Mouse (Mus musculus) liver, embryonic 14.5 days (tissue): ENCODE results near the gene Spag17. TPM values are rescaled to one million over a fixed set of nuclear protein-coding genes. Genes with fewer than 3 reads are reported as not detected.

ENCODE experiments used
- ATAC-seq: fragments of 200-750 bp; cut with Nextera tagmentation; 2 replicates; pipeline ENCODE4 v1.8.0; 2017; ENCODE audit warnings: moderate number of reproducible peaks, mild to moderate bottlenecking, moderate library complexity; ENCODE audit not compliant: insufficient read depth
- DNase-seq, 3 experiments: peaks; one replicate each; pipeline ENCODE4 v3.0.0-alpha.2; 2012 to 2013; ENCODE audit warnings: low read depth in 3 of 3, low spot score in 3 of 3
- H3K27ac ChIP-seq: fragments of 300-500 bp; sonication (generic); 2 replicates; pipeline ENCODE4 v1.5.1; 2014; ENCODE audit warnings: moderate library complexity, mild to moderate bottlenecking, control low read depth, inconsistent platforms
- H3K27me3 ChIP-seq: fragments of 300-500 bp; sonication (generic); 2 replicates; pipeline ENCODE4 v1.6.1; 2014; ENCODE audit warnings: mild to moderate bottlenecking, low read length, moderate library complexity; ENCODE audit not compliant: control insufficient read depth, insufficient read depth
- H3K36me3 ChIP-seq: fragments of 300-500 bp; sonication (generic); replicated peaks from 2 replicates; pipeline ENCODE4 v1.6.1; 2014; ENCODE audit warnings: low read depth; ENCODE audit not compliant: control insufficient read depth, insufficient read depth
- H3K4me1 ChIP-seq, 2 experiments: fragments of 200-500 bp in 1 of 2; fragments of 300-500 bp in 1 of 2; sonication (generic) in 1 of 2; replicated peaks; 2 replicates each; pipeline ENCODE4 v1.6.1; 2012 to 2014; ENCODE audit warnings: antibody characterized with exemption in 1 of 2, inconsistent platforms in 1 of 2, low read length in 1 of 2; ENCODE audit not compliant: control insufficient read depth in 2 of 2, insufficient read depth in 2 of 2
- H3K4me2 ChIP-seq: fragments of 300-500 bp; sonication (generic); 2 replicates; pipeline ENCODE4 v1.6.1; 2014; ENCODE audit warnings: low read depth, mild to moderate bottlenecking, control low read depth, moderate library complexity
- H3K4me3 ChIP-seq, 2 experiments: fragments of 200-500 bp in 1 of 2; fragments of 300-500 bp in 1 of 2; sonication (generic) in 1 of 2; 2 replicates each; pipeline ENCODE4 v1.5.1; 2012 to 2014; ENCODE audit warnings: low read depth in 2 of 2, low read length in 2 of 2, mild to moderate bottlenecking in 2 of 2, control low read depth in 1 of 2, inconsistent platforms in 1 of 2, moderate library complexity in 1 of 2; ENCODE audit not compliant: insufficient read depth in 1 of 2
- H3K9ac ChIP-seq: fragments of 300-500 bp; sonication (generic); replicated peaks from 2 replicates; pipeline ENCODE4 v1.6.1; 2014; ENCODE audit warnings: mild to moderate bottlenecking, control low read depth, moderate library complexity
- H3K9me3 ChIP-seq: fragments of 300-500 bp; sonication (generic); 2 replicates; pipeline ENCODE4 v1.6.1; 2016; ENCODE audit warnings: low read length, mixed read lengths; ENCODE audit not compliant: control insufficient read depth
- CTCF ChIP-seq: IDR thresholded peaks from 2 replicates; pipeline ENCODE4 v1.5.1; 2016; ENCODE audit warnings: antibody characterized with exemption, low read depth, control low read depth
- EP300 ChIP-seq: IDR thresholded peaks from 2 replicates; pipeline ENCODE4 v1.6.1; 2016; ENCODE audit warnings: antibody characterized with exemption, low read depth
- WGBS: fragments of 180-500 bp; shearing (Covaris S2); extraction: QIAGEN DNeasy Blood & Tissue Kit; methylation state at CpG from one replicate; pipeline ENCODE4 v1.1.7; 2014; ENCODE audit not compliant: insufficient replicate concordance; 5-methylcytosine and 5-hydroxymethylcytosine counted together
- polyA plus RNA-seq, 2 experiments: library from polyadenylated mRNA; depleted of rRNA in 1 of 2; stranded (reverse) in 1 of 2; unstranded in 1 of 2; fragments of >200 nt; fragmentation: Nextera tagmentation in 1 of 2; extraction: Ambion mirVana in 1 of 2; gene quantifications; 2 replicates each; pipeline versions ENCODE4 v1.2.1 to v1.2.3; 2012 to 2014

The Spag17 gene
- polyA plus RNA-seq, 2 experiments, result 0.02 to 0.09 TPM

DNA sequence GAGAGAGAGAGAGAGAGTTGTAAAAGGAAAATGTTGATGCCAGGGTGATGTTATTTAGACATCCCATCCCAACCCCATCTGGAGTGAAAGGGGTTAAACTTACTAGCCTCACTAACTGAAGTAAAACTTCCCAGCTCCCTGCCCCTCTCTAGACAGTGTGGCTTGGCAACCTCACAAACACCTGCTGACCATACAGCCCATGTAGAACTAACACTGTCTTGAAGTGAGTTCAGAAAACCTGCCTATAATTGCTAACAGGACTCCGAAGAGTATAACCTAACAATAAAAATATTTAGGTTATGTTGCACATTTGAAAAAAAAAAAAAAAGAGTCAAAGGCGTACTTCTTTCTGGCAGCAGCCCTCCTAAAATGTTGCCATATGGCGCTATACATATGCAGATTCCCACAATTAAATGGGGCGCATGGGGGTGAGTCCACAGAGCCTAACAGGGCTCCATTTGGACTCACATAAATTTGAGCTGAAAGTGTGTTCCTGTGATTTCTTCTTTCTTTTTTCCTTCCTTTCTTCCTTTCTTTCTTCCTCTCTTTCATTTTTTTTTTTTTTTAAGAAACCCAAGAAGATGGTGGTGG lies 149.3 kb downstream of the Spag17 start:
- WGBS, result 58% methylated on average over 4 of the region's 4 CpGs
- DNase-seq (no peak), ATAC-seq (no peak)
- H3K9me3 ChIP-seq, result no peaks in the 10 kb centered on the region
- H3K4me2 ChIP-seq, result no peak overlapping the region
- H3K27ac ChIP-seq, result no peak overlapping the region
- H3K27me3 ChIP-seq, result no peaks in the 10 kb centered on the region
- H3K4me3 ChIP-seq, result no peak overlapping the region
- H3K36me3 ChIP-seq, result no peaks in the 10 kb centered on the region
- no peak for TF ChIP-seq CTCF
- no peak for TF ChIP-seq EP300
- no peak overlapping the region for H3K9ac ChIP-seq
- H3K4me1 ChIP-seq, result no peaks in the 10 kb centered on the region

DNA sequence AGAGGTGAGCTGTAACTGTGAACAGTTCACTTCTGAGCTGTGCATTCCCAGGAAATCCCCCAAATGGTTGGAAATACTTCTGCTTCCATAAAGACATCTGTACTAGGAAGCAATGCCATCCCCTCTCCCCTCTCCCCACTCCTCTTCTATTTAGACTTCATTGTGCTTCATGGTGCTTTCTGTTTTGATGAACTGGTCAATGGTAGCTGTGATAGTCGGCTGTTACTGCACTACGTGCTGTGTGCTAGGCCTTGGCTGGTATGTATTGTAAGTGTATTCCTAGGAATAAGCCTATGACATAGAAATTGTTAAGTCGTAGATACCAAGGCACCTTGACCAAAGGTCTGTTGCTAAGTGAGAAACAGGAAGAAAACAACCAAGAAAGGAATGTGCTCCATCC lies 149.9 kb downstream of the Spag17 start:
- Histone ChIP-seq H3K4me1 (no peaks in the 10 kb centered on the region), H3K4me3 (no peak overlapping the region), H3K9me3 (no peaks in the 10 kb centered on the region), H3K36me3 (no peaks in the 10 kb centered on the region), H3K9ac (no peak overlapping the region), H3K4me2 (no peak overlapping the region), H3K27me3 (no peaks in the 10 kb centered on the region), H3K27ac (no peak overlapping the region)
- DNase-seq (no peak), ATAC-seq (no peak)
- 58% methylated on average over 3 of the region's 3 CpGs for whole genome bisulfite sequencing
- TF ChIP-seq CTCF, result no peak
- no peak for TF ChIP-seq EP300

DNA sequence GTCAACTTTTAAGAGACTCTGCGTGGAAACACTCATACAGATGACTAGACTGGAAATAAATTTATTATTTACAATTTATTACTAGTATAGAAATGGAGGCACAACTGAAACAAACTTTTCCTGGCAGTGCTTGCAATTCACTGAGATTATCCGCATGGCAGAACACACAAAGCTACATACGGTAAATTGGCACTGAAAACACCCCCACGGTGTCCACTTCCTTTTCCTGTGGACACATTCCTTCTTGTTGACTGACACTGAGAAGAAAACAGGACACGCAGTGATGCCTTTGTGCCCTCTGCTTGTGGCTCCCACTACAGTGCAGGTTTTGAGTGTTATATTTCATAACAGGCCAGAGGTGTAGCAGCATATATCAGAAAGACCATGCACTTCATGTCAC lies 151.6 kb downstream of the Spag17 start:
- no peak overlapping the region for H3K27ac ChIP-seq
- H3K9ac ChIP-seq, result no peak overlapping the region
- H3K4me2 ChIP-seq, result no peak overlapping the region
- 45% methylated on average over 5 of the region's 5 CpGs for WGBS
- no peaks in the 10 kb centered on the region for H3K36me3 ChIP-seq
- ATAC-seq (no peak), DNase-seq (no peak)
- H3K27me3 ChIP-seq, result no peaks in the 10 kb centered on the region
- no peaks in the 10 kb centered on the region for H3K9me3 ChIP-seq
- no peaks in the 10 kb centered on the region for H3K4me1 ChIP-seq
- no peak overlapping the region for H3K4me3 ChIP-seq
- no peak for TF ChIP-seq CTCF
- TF ChIP-seq EP300, result no peak

DNA sequence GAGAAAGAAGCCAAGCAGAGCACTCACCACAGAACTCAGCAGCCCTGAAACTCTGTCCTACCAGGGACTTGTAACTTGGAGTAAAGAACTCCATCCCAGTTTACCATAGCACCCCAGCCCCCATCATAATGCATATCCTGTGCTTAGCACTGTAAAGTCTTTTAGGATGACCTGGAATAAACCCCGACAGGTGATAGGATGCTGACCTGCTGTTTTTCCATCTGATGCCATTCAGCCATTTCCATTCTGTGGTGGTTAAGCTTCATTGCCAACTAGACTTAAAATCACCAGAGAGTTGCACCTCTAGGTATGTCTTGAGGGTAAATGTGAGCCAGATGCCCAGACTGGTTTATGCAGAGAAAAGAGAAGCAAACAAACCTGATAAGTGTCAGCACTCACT lies 189.2 kb downstream of the Spag17 start:
- Histone ChIP-seq H3K36me3 (no peaks in the 10 kb centered on the region), H3K27me3 (no peaks in the 10 kb centered on the region), H3K9me3 (no peaks in the 10 kb centered on the region), H3K4me1 (no peaks in the 10 kb centered on the region), H3K9ac (no peak overlapping the region), H3K4me2 (no peak overlapping the region), H3K27ac (no peak overlapping the region), H3K4me3 (no peak overlapping the region)
- no peak for TF ChIP-seq CTCF
- no peak for TF ChIP-seq EP300
- no peak for DNase-seq
- no peak for ATAC-seq
- 71% methylated on average over 1 of the region's 1 CpGs for WGBS

DNA sequence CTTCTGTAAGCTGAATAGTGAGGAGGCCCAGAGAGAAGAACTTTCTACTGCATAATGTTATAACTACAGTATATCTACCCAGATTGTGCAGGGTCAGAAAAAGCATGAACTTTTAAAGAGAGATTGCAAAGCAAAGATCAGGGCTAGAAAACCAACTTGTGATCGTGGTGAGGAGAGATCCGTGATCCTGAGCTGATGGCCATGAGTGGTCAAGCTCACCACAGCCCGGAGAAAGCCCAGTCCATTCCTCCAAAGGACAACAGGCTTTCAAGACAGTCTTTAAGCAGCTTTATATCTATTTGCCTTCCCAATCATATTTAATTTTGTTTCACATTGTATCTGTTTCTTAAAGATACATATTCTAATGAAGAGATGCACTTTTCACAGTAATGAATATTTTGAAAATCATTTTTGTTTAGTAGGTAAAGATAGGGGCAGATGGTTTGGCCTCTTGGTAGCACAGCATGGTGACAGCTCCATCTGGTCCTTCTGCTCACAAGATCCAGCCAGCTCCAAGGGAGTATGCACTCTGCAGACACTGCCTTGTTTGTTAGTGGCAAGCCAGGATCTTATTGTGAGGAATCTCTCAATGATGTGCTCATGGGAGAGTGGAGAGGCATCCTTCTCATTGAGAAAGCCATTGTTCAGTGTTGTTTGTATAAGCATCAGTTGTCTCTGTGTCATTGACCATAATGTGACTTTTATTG lies 217.3 kb downstream of the Spag17 start:
- DNase-seq (no peak), ATAC-seq (no peak)
- H3K9ac ChIP-seq, result no peak overlapping the region
- H3K4me2 ChIP-seq, result no peak overlapping the region
- TF ChIP-seq CTCF, result no peak
- no peak for TF ChIP-seq EP300
- no peaks in the 10 kb centered on the region for H3K27me3 ChIP-seq
- H3K4me1 ChIP-seq, result no peaks in the 10 kb centered on the region
- no peaks in the 10 kb centered on the region for H3K9me3 ChIP-seq
- H3K4me3 ChIP-seq, result no peak overlapping the region
- WGBS, result 67% methylated on average over 3 of the region's 3 CpGs
- H3K36me3 ChIP-seq, result no peaks in the 10 kb centered on the region
- H3K27ac ChIP-seq, result no peak overlapping the region
